Mouse (Mus musculus): ENCODE measurements around the gene Rad9a. TPM values are rescaled to one million over a fixed set of nuclear protein-coding genes. Genes with fewer than 3 reads are reported as not detected.
A peak's percentile ranks its signal among the peaks of the same experiment; 100 is the strongest.

Rad9a gene
- polyA plus RNA-seq, 1 experiment from 2014 or later = 11.3 TPM

GRCm38 (mm10) chr19:4234548-4234947, 33.1 kb upstream of the Rad9a start:
- no peaks in the 10 kb centered on the region for H3K9me3 ChIP-seq (ENCODE audit: control insufficient read depth, low read length)
- no peaks in the 10 kb centered on the region for H3K27me3 ChIP-seq (ENCODE audit: control insufficient read depth, insufficient read depth, low read length)
- H3K4me3 ChIP-seq (ENCODE audit: low read depth, low read length) = no peak overlapping the region
- no peak overlapping the region for H3K27ac ChIP-seq (replicated peaks)
- no peaks in the 10 kb centered on the region for H3K36me3 ChIP-seq (ENCODE audit: control insufficient read depth, insufficient read depth, low read length)
- H3K4me2 ChIP-seq (replicated peaks; ENCODE audit: low read depth) = no peak overlapping the region
- H3K4me1 ChIP-seq (replicated peaks; ENCODE audit: control insufficient read depth, insufficient read depth) = peaks cover 3% of the 10 kb centered on the region; the same call in 1 of the 2 replicates
- ATAC-seq (ENCODE audit: low FRiP score, low TSS enrichment) (no peak), DNase-seq (ENCODE audit: low spot score) (no peak)
- TF ChIP-seq EP300 (optimal IDR thresholded peaks at IDR 0.05) (no peak), CTCF (IDR thresholded peaks at IDR 0.05; ENCODE audit: low read depth) (no peak)
- 66% methylated on average over 4 of the region's 4 CpGs for WGBS
- H3K9ac ChIP-seq (ENCODE audit: low read length) = no peak overlapping the region

- H3K4me2 ChIP-seq (replicated peaks; ENCODE audit: low read depth) = peak overlapping the region; percentile 69
- H3K27ac ChIP-seq (replicated peaks) = peak overlapping the region; percentile 87
- H3K27me3 ChIP-seq (ENCODE audit: control insufficient read depth, insufficient read depth, low read length) = no peaks in the 10 kb centered on the region
- TF ChIP-seq CTCF (IDR thresholded peaks at IDR 0.05; ENCODE audit: low read depth) (no peak), EP300 (optimal IDR thresholded peaks at IDR 0.05) (no peak)
- peak overlapping the region; percentile 66; the same call in 1 of the 2 replicates for H3K9ac ChIP-seq (ENCODE audit: low read length)
- 80% methylated on average over 7 of the region's 7 CpGs for WGBS
- DNase-seq (ENCODE audit: low spot score) (no peak), ATAC-seq (ENCODE audit: low FRiP score, low TSS enrichment) (no peak)
- no peak overlapping the region for H3K4me3 ChIP-seq (ENCODE audit: low read depth, low read length)
- H3K4me1 ChIP-seq (replicated peaks; ENCODE audit: control insufficient read depth, insufficient read depth) = peaks cover 3% of the 10 kb centered on the region; the same call in 1 of the 2 replicates
- H3K36me3 ChIP-seq (ENCODE audit: control insufficient read depth, insufficient read depth, low read length) = no peaks in the 10 kb centered on the region
- no peaks in the 10 kb centered on the region for H3K9me3 ChIP-seq (ENCODE audit: control insufficient read depth, low read length)
Measured at GRCm38 (mm10) chr19:4232651-4233050, 31.2 kb upstream of the Rad9a start.

- Histone ChIP-seq H3K27me3 (ENCODE audit: control insufficient read depth, insufficient read depth, low read length) (no peaks in the 10 kb centered on the region), H3K4me3 (ENCODE audit: low read depth, low read length) (peak overlapping the region; percentile 47), H3K4me2 (replicated peaks; ENCODE audit: low read depth) (peak overlapping the region; percentile 69), H3K9me3 (ENCODE audit: control insufficient read depth, low read length) (no peaks in the 10 kb centered on the region), H3K4me1 (replicated peaks; ENCODE audit: control insufficient read depth, insufficient read depth) (peaks cover 3% of the 10 kb centered on the region; the same call in 1 of the 2 replicates), H3K36me3 (ENCODE audit: control insufficient read depth, insufficient read depth, low read length) (no peaks in the 10 kb centered on the region), H3K9ac (ENCODE audit: low read length) (peak overlapping the region; percentile 66), H3K27ac (replicated peaks) (peak overlapping the region; percentile 87)
- no peak for ATAC-seq (ENCODE audit: low FRiP score, low TSS enrichment)
- WGBS = 0% methylated on average over 2 of the region's 2 CpGs
- DNase-seq (ENCODE audit: low spot score) = no peak
- TF ChIP-seq EP300 (optimal IDR thresholded peaks at IDR 0.05) (no peak), CTCF (IDR thresholded peaks at IDR 0.05; ENCODE audit: low read depth) (no peak)
Measured at GRCm38 (mm10) chr19:4232186-4232572, 30.7 kb upstream of the Rad9a start.

- Histone ChIP-seq H3K9ac (ENCODE audit: low read length) (peak within 1 kb of the TSS; percentile 66), H3K4me3 (ENCODE audit: low read depth, low read length) (peak within 1 kb of the TSS; percentile 47), H3K27me3 (ENCODE audit: control insufficient read depth, insufficient read depth, low read length) (no peaks in the 10 kb centered on the region), H3K4me2 (replicated peaks; ENCODE audit: low read depth) (peak within 1 kb of the TSS; percentile 69), H3K36me3 (ENCODE audit: control insufficient read depth, insufficient read depth, low read length) (no peaks in the 10 kb centered on the region), H3K4me1 (replicated peaks; ENCODE audit: control insufficient read depth, insufficient read depth) (peaks cover 3% of the 10 kb centered on the region; the same call in 1 of the 2 replicates), H3K9me3 (ENCODE audit: control insufficient read depth, low read length) (no peaks in the 10 kb centered on the region), H3K27ac (replicated peaks) (peak within 1 kb of the TSS; percentile 87)
- DNase-seq (ENCODE audit: low spot score) = peak; percentile 95
- no peak for TF ChIP-seq CTCF (IDR thresholded peaks at IDR 0.05; ENCODE audit: low read depth)
- TF ChIP-seq EP300 (optimal IDR thresholded peaks at IDR 0.05) = no peak
- 9% methylated on average over 26 of the region's 26 CpGs for WGBS
- peak; percentile 86 for ATAC-seq (ENCODE audit: low FRiP score, low TSS enrichment)
Measured at GRCm38 (mm10) chr19:4231253-4232185, 30.1 kb upstream of the Rad9a start, which contains the start of gene Pold4. TSS of gene Pold4 (plus strand) at chr19:4231899.

- H3K36me3 ChIP-seq (ENCODE audit: control insufficient read depth, insufficient read depth, low read length) = no peaks in the 10 kb centered on the region
- 0 out of 2 replicates have a peak overlapping the region, but pooled peaks have one; percentile 30 for H3K27ac ChIP-seq (replicated peaks)
- TF ChIP-seq EP300 (optimal IDR thresholded peaks at IDR 0.05) (no peak), CTCF (IDR thresholded peaks at IDR 0.05; ENCODE audit: low read depth) (no peak)
- DNase-seq (ENCODE audit: low spot score) (no peak), ATAC-seq (ENCODE audit: low FRiP score, low TSS enrichment) (no peak)
- peaks cover 3% of the 10 kb centered on the region; the same call in 1 of the 2 replicates for H3K4me1 ChIP-seq (replicated peaks; ENCODE audit: control insufficient read depth, insufficient read depth)
- H3K4me3 ChIP-seq (ENCODE audit: low read depth, low read length) = no peak overlapping the region
- 74% methylated on average over 8 of the region's 8 CpGs for WGBS
- no peaks in the 10 kb centered on the region for H3K27me3 ChIP-seq (ENCODE audit: control insufficient read depth, insufficient read depth, low read length)
- no peaks in the 10 kb centered on the region for H3K9me3 ChIP-seq (ENCODE audit: control insufficient read depth, low read length)
- H3K4me2 ChIP-seq (replicated peaks; ENCODE audit: low read depth) = no peak overlapping the region
- H3K9ac ChIP-seq (ENCODE audit: low read length) = no peak overlapping the region
Measured at GRCm38 (mm10) chr19:4230415-4230814, 29.0 kb upstream of the Rad9a start.

All from stomach, postnatal 0 days (tissue).